Comparison of ENCODE assay signal across 14 mouse cellular contexts in the genomic region with DNA sequence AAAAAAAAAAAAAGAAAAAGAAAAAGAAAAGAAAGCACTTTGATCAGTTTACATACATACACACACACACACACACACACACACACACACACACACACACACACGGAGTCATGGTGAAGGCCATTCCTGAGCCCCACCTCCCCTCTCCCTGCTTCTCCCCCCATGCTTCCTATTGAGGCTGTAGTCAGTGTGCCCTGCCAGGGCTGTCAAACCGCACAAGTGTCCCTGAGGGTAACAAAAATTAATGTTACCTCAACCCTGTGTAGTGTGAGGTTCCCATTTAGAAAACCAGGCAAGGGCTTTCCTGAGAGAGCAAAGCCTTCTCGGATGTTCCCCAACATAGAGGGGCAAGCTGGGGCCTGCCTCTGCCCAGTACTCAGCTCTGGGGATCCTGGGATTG.
"Had no signal": no experiment of that assay in that cellular context is flagged by ENCODE, and none has a peak within 500 bp of the region (broad histone marks: within the 10 kb centered on the region; RNA-seq: fewer than 3 reads in every experiment).

No protein-coding gene starts in this region.

- H3K4me3 ChIP-seq: limb, embryonic 12.5 days; myocyte; neural tube, embryonic 12.5 days; stomach, embryonic 15.5 days had no signal

- H3K27me3 ChIP-seq: neural tube, embryonic 12.5 days; stomach, embryonic 15.5 days had no signal

- H3K4me2 ChIP-seq: limb, embryonic 12.5 days; neural tube, embryonic 12.5 days; stomach, embryonic 15.5 days had no signal

- H3K36me3 ChIP-seq: limb, embryonic 12.5 days; neural tube, embryonic 12.5 days; stomach, embryonic 15.5 days had no signal

- H3K27ac ChIP-seq: kidney, postnatal 0 days; liver, embryonic 14.5 days; neural tube, embryonic 12.5 days; stomach, embryonic 15.5 days had no signal

- DNase-seq: kidney, adult 9 months; kidney, postnatal 36 days; layer of hippocampus, adult 9-11 months; layer of hippocampus, postnatal 36 days; lung, adult 18-20 months; right cerebral cortex, postnatal 14 days; thymus, adult 2 months; thymus, postnatal 36 days had no signal

- H3K9me3 ChIP-seq: neural tube, embryonic 12.5 days; stomach, embryonic 15.5 days had no signal

- H3K9ac ChIP-seq: limb, embryonic 12.5 days; liver, embryonic 14.5 days; neural tube, embryonic 12.5 days; stomach, embryonic 15.5 days had no signal
